Mouse (Mus musculus): ENCODE measurements around the gene Lmx1b.

Lmx1b gene

DNA sequence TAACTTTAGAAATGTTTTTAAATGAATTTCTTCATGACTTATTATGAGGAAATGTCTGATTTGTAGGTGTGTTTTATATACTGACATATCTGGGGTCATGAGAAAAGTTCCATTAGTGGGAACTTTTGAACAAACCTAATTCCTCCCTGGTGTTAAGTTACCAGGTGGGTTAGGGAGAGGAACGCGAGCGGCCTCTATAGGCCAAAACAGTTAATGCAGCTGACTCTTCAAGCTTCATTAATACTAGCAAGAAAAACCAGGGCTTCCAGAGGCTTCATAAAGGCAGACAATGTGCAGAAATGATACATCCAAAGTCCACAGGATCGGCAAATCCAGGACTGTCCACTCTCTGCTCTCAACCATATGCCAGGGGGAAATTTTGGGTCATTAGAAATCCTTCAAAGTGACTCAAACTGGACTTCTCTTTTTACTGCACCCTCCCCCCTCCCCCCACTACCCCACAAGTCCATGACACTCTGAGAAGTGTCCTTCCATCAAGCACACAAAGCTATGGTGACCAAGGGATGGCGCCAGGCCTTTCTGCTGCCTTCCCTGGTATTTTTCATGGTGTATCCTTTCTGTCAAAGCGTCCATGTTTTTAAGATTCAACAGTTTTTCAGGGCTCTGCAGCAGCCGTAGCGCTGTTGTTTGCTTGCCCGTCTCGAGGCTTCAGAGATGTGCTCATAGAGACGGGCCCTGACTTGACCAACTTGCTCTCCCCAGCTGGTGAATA lies 97.4 kb downstream of the Lmx1b start:
- DNase-seq: peak; percentile 65

GRCm38 (mm10) chr2:33525274-33526055 lies 114.8 kb downstream of the Lmx1b start:
- no peak for DNase-seq

GRCm38 (mm10) chr2:33515856-33516255 lies 124.5 kb downstream of the Lmx1b start:
- no peak for DNase-seq

GRCm38 (mm10) chr2:33515431-33515830 lies 124.9 kb downstream of the Lmx1b start:
- DNase-seq: no peak

Data from lung, postnatal 14 days (tissue).